Mouse (Mus musculus) megakaryocyte, embryonic 14.5 days (primary cell): ENCODE results near the gene Cpsf4.

Experiments
- FLI1 ChIP-seq: IDR thresholded peaks from 2 replicates; pipeline ENCODE4 v1.6.1; 2012; ENCODE audit warnings: low read length, inconsistent platforms, mixed read lengths
- GATA1 ChIP-seq: IDR thresholded peaks from 3 replicates; pipeline ENCODE4 v1.6.1; 2012; ENCODE audit warnings: mixed read lengths, low read length, inconsistent platforms, borderline replicate concordance

DNA sequence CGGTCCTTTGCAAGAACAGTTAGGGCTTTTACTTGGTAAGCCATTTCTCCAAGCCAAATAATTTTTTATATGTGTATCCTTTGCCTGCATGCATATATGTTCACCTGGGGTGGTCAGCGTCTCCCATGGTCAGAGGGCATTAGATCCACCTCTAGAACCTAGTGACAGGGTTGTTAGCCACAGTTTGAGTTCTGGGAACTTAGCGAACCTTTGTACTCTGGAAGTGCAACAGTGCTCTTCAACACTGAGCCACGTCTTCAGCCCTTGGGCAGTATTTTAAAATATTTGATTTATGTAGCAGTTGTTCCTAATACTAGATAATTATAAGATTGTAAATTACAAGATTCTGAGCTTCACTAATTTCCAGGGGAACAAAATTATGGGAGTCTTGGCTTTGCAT, 63.6 kb downstream of the Cpsf4 start:
- TF ChIP-seq GATA1 (no peak), FLI1 (no peak)
